Mouse (Mus musculus): Measurements from ENCODE around the gene Bud23.
A peak's percentile ranks its signal among the peaks of the same experiment; 100 is the strongest.
"Not testable (repeated sequence)": the region's sequence is repeated elsewhere in the genome, so short reads cannot be mapped to it uniquely, and the experiment has no call there.

Bud23 gene

DNA sequence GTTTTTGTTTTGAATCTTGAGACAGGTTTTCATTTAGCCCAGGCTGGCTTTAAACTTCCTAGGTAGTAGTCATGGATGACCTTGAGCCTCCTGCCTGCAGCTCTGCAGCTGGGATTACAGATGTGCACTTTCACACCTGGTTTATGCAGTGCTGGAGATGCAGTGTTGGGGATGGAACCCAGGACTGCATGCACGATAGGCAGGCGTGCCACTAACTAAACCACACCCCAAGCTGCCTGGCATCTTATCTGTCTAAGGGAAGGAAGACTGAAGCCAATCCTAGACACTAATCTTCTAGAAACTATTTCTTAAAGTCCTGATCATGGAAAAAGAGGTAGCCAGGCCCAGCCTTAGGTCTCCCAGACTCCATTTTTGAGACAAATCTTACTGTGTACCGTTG, 5.7 kb upstream of the Bud23 start:
- no peak for DNase-seq

DNA sequence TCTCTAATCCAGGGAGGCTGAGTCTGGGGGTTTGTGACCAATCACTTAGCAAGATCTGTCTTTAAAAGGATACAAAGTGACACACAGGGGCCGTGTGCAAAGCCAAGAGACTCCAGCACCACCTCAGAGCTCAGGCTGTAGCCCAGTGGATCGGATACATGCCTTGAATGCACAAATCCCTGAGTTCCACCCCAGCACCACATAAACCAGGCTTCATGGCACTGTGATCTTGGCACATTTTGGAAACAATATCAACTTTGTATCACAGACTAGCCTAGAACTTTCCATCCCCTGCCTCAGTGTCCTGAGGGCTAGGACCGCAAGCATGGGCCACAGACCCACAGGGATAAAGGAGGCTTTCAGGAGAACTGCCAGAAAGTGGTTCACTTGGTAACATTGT, 1.2 kb upstream of the Bud23 start:
- no peak for DNase-seq

DNA sequence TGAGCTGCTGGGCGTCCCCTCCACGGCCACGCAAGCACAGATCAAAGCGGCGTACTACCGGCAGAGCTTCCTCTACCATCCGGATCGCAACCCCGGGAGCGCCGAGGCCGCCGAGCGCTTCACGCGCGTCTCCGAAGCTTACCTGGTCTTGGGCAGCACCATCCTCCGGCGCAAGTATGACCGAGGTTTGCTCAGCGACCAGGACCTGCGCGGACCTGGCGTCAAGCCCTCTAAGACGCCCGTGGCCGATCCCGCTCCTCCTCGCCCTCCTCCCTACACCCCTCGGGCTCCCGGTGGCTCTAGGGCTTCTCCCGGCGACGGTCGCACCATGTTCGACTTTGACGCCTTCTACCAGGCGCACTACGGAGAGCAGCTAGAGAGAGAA, 385 bp downstream of the Bud23 start:
- DNase-seq = no peak

DNA sequence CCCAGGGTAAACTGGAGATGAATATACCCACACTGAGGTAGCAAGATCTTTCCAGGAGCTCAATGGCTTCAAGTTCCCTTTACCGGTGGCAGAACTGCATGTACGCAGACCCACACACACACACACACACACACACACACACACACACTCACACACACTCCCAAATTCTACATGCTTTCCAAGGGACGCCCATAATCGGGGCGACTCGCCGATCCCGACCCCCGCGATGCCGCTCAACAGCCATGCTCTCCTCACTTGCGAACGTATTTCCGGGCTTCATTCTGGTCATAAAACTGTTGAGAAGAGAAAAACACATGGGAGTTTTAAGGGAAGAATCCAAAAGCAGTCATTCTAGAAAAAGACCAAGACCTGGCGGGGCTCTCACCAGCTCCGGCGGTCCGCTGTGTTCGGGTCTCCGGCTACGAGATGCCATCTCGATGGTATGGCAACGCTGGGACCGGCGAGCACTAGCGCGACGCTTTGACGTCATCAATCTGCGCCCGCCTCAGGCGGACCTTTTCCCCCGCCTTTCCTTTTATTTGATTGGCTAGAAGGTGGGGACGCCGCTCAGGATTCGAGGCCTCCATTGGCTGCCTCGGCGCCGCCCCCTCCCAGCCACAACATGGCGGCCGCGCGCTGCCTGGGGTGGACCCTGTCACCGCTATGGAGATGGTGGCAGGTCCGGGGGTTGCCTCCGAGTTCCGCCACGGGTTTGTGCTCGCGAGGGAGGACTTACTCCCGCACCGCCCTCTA, 954 bp downstream of the Bud23 start, which contains the start of gene Dnajc30:
TSS of gene Dnajc30 (plus strand) at position 574 of the 753 bp plus-strand sequence.
- DNase-seq = peak; percentile 98

DNA sequence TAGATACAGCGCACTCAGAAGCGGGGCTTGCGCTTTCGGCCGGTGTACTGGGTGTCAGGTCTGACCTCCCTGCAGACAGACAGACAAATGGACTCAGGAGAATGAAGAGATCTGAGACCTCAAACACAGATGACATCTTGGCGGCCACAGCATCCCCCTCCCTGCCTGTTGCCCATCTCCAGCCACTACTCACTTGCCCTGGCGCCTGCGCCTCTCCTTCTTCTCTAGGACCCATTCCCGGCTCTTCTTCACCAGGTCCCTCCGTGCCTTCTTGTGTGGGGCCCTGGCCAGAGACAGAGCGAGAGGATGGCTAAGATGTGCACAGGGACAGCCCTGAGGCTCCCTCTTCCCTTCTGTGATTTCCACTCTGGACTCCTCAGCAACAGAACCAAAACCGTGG, 11.4 kb downstream of the Bud23 start:
- no peak for DNase-seq

DNA sequence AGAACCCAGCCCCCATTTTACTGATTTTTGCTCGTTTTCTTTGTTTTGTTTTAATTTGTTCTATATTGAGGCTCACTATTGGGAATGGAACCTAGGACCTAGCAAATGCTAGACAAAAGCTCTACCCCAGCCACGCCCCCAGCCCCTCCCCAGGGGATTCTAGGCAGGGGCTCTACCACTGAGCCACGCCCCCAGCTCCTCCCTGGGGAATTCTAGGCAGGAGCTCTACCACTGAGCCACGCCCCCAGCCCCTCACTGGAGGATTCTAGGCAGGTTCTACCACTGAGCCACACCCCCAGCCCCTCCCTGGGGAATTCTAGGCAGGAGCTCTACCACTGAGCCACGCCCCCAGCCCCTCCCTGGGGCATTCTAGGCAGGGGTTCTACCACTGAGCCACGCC, 15.5 kb downstream of the Bud23 start:
- not testable (repeated sequence) for DNase-seq

DNA sequence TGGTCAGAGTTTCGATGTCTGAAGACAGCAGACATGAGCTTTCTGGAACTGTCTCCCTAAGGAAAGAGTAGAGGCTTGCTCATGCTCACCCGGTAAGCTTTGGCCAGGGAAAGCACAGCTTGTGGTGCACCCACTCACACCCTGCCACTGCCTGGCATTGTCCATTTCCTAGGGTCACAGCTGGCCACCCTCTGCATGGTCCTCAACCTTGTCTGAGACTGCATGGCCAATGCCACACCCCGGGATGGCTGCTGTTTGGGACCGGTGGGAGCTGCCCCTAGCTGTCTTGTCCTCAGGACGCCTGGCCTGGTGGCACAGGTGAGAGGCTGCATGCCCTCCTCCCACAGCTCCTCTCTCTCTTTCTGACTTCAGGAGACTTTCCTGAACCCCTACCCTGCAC, 16.2 kb downstream of the Bud23 start:
- DNase-seq = no peak

DNA sequence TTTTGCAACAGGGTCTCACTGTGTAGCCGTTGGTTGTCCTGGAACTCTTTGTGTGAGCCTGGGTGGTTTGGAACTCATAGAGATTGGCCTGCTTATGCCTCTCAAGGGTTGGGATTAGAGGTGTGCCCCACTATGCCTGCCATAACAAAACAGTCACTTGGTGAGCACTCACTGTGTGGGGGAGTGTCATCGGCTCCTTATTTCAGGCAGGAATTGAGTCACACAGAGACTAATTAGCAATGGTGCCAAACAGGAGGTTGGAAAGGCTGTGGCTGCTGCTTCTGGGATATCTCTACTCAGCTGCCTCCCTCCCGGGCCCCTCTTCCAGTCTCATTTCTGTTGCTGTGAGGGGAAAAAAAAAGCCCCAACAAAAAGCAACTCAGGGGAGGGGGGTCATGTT, 20.2 kb downstream of the Bud23 start:
- no peak for DNase-seq

DNA sequence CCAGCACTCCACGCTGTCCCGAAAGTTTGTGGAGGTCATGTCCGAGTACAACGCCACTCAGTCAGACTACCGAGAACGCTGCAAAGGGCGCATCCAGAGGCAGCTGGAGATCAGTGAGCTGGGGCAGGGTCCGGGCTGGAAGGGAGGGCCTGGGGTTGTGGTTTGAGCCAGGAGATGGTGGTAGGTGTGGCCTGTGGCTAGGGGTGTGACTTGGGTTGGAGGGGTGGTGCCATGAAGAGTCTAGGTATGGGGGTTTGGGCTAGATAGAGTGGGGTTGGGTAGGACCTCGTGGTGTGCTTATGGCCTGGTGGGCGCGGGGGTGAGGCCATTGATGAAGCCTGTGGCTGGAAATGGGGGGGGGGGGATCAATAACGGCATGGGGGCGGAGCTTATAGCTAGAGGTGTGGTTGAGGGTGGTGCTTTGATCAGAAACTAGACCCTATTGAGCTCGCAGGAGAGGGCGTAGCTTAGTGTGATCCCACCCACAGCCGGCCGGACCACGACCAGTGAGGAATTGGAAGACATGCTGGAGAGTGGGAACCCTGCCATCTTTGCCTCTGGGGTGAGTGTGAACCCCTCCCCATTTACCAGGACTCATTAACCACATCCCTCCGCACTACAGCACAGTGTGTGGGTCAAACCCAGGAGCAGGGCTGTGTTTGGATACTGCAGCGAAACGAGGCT, 22.5 kb downstream of the Bud23 start:
- DNase-seq = no peak

DNA sequence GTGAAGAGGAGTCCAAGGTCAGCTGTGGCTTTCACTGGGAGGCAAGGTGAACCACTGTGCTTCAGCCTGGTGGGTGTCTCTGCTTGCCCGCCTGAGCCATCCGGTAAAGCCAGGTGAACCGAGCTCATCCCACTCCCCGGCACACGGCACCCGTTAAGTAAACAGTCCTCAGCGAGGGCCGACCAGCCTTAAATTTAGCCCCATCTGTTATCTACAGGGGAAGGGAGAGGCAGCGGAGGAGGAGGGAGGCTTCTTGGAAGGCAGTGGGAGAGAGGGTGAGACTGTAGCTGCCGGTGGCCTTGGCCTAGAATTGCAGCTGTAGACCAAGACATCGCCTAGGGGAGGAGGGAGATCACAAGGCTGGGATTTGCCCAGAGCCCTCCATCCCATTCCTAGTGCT, 24.0 kb downstream of the Bud23 start:
- no peak for DNase-seq

DNA sequence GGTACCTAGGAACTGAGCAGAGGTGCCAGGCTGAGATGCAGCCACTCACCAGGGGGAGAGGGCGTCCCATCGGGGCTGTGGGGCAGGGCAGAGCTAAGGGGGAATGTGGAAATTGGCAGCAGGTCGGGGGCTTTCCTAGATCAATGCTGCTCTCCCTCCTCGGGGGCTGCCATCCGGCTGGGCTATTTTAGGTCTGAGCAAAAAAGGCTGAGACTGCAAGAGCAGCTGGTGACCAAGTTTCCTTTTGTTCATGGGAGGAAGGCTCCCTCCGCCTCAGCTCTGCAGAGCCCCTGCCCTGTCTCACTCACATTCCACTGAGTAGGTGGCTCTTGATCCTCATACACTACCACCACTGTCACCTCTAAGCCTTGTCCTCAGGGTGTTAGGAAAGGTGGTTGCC, 24.7 kb downstream of the Bud23 start:
- no peak for DNase-seq

DNA sequence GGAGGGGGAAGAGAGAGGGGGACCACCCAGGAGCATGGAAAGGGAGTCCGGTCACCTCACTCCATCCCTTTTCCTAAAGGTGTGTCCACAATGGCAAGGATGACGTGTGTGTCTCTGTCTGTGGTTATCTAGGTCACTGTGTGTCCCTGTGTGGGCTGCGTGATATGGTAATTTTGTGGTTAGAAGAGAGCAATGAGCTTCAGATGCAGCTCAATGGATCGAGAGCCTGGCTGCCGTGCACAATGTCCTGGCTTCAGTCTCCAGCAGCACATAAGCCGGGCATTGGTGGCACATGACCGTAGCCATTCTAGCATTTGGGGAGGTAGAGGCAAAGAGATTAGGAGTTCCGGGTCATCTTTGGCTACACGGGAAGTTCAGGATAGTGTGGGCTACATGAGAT, 25.2 kb downstream of the Bud23 start:
- DNase-seq = no peak

DNA sequence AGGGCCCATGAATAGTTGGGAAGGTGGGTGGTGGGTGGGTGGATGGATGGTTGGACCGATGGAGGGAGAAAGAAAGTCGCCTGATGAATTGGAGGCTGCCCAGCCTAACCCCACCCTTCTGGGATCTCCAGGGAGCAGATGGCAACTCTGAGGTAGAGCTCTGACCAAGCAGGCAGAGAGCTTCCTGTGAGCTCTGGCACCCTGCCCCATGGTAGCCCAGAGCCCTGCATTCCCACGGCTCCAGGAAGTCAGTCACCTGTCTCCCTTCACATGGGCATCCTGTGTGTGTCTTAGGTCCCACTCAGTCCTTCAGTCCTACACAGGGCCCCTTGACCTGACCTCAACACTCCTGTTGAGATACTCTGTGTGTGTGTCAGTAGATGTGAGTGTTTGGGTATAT, 26.8 kb downstream of the Bud23 start:
- DNase-seq = no peak

DNA sequence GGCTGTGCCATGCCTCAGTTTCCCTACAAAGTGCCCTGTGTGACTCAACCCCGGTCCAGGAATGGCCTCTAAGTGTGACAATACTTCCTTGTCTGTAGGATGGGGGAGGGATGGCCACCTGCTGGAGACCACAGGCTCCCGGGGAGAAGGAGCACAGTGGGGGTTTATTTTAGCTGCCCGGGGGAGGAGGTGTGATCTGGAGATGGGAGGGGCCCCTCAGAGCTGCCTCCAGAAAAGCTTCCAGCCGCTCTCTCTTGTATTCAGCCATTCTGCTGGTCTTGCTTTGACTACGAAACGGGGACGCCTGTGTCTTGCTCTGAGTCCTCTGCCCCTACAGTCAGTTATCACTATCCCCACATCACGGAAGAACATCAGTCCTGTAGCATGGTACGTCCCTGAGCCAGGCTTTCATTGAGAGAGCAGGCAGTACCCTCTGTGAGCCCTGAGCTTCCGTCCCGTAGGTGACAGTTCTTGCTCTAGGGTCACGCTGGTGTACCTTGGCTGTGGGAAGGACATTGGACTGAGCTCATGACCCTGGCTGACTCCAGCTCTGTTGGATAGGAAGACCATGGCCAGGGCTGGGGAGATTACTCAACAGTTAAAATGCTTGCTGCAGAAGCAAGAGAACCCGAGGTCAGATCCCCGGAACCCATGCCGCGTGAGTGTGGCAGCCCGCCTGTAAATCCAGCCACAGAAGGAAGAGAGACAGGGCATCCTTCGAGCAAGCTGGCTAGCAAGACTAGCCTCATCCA, 29.0 kb downstream of the Bud23 start:
- peak; percentile 63 for DNase-seq

DNA sequence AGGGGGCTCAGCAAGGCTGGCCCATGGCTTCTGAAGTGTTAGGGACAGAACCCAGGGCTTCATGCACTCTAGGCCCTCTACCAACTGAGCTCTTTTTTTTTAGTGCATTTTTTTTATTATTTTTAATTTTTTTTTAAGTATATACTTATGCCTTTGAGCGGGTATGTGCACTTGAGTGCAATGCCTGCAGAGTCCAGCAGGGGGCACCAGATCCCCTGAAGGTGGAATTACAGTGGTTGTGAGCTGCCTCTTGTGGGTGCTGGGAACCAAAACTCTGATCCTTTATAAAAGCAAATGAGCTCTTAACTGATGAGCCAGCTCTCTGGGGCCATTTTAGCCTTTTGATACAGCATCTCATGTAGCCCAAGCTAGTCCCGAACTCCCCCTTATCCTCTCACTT, 30.2 kb downstream of the Bud23 start:
- DNase-seq = no peak

DNA sequence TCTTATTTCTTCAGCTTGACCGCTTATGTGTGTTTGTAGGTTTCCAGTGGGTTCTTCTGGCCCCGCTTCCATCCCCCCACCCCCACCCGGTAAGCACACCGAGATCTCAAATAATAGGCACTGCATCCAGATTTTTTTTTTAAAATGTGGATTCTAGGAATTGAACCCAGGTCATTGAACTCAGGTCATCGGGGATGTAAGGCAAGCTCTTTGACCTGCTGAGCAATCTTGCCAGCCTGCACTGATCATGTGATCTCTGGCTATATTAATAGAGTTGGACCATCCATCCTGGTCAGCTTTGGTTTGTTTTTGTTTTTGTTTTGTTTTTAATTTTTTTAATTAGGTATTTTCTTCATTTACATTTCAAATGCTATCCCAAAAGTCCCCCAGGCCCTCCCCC, 32.2 kb downstream of the Bud23 start:
- DNase-seq = no peak

DNA sequence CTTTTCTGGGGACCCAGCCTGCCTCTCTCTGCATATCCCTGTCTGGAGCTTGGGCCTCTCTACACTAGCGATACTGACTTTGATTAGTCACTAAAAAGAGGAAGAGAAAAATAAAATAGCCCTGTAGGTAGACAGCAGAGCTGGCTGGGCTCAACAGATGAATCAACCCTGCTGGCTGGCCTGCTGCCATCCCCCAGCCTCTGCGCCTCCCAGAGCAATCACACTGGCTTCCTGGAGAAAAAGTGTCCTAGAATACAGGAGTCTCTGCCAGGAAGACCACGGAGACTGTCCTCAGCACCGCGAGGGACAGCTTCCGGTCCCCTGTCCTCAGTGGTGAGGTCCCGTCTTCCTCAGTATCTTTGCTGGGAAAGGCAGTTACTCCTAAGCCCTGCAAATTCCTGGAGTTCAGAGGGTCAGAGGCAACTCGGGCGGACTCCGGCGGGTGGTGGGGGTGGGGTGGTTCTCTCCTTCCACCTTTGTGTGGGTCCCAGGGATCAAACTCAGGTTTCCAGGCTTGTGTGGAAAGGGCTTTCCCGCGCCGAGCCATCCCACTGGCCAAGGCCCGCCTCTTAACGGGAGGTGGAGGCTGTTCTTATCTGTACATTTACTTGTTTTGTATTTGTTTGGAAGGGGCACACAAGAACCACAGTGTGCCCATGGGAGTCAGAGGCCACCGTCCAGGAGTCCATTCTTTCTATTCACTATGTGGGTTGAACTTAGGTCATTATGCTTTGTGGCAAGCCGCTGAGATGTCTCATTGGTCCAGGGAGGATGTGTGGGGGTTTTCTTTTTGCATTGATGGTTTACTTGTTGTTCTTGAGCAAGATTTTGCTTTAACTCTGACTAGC, 35.5 kb downstream of the Bud23 start:
- no peak for DNase-seq

DNA sequence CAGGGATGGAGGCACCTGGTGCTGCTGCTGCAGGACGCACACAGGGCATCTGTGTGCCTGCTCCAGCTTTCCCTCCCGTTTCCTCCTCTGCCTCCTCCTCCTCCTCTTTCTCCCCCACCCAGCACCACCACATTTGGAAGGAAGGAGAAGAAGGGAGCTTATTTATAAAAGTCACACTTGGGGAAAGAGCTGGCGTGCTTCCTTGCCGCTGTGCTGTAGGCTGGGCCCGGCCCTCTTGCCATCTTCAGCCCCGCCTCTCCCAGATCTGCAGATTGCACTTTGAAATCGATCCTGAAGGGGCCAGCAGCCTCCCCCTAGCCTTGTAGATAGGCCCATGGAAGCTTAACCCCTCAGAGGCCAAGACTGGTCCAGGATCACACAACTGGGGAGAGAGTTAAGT, 38.9 kb downstream of the Bud23 start:
- no peak for DNase-seq

DNA sequence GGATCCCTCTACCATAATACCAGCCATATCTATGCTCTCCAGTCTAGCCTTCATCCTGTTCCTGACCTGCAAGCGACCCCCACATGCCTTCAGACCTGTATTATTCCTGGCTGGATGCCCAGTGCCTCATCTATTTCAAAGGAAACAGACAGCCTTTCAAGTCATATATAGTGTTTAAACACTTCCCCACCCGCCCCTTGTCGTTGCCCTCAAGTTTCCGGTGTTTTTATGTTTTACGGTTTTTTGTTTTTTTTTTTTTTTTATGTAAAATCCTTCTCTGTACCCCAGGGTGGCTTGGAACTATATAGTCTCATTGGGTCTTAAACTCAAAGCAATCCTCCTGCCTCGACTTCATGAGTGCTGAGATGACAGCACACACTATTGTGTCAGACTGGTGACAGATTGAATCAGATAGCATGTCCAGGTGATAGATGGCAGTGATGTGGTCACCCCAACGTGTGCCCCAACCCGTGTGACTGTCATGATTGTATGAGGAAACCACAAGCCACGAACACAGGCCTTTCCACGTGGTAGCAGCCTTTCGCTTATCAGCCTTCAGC, 40.0 kb downstream of the Bud23 start:
- no peak for DNase-seq

DNA sequence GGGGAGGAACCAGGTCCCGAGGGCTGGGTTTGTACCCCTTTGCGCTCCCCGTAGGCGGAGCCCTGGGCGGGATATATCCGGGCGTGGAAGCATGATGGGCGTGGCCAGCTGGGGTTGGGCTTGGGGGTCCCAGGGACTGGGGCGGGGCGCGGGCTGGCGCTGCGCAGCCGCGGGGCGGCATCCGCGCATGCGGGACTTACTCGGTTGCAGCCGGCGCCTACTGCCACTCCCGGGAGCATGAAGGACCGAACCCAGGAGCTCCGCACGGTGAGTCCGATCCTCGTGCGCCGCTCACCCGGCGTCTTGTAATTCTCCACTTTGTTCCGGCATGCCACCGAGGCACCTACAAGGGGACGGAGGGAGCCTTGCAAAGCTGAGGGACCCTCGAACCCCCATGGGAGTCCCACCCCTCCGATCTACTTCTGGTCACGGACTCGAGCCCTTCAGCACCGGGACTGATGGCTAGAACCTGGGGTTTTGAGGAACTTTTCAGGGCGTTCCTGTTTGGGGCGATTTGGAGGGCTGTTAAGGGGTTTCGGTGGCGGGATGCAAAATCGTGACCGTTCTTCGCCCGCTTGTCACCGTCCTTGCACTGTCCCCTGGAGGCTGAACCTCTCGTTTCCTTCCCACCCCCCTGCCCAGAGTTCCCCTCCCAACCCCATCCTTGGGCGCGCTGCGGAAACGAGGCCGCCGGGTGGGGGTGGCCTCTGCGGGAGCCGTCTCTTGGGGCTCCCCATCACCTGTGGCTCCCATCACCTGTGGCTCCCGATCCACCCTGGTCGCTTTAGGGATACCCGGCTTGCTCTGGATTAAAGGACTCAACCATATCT, 41.2 kb downstream of the Bud23 start, which contains the start of gene Stx1a:
TSS of gene Stx1a (plus strand) at position 139 of the 830 bp plus-strand sequence.
- DNase-seq = peak; percentile 76

DNA sequence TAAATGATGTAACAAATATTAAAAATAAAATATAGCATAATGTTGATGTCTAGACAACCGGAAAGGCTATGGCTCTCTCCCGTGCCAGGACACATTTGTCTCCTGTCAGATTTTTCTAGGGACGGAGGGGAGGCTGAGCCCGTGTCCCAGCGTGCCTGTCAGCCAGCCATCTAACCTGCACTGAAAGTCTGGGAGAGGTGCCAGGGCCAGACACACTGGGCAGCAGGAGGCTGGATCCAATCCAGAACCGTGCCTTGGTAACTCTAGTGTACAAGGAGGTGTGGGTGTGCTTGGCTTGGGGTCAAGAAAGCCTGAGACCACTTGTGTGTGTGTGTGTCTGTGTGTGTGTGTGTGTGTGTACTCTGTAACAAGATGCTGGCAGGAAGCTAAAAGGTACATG, 42.9 kb downstream of the Bud23 start:
- peak; percentile 89 for DNase-seq
